Mouse (Mus musculus) liver, adult 10 weeks (tissue): Measurements from ENCODE around the gene Fam173a. TPM values are rescaled to one million over a fixed set of nuclear protein-coding genes. Genes with fewer than 3 reads are reported as not detected.

Experiments
- polyA plus RNA-seq: library from polyadenylated mRNA; stranded (reverse); fragments of 350-450 nt; fragmentation: Illumina TruSeq; extraction: RNeasy Lipid Tissue Mini Kit (QIAGEN cat#74804); gene quantifications from one replicate; pipeline ENCODE4 v1.2.3, GENCODE M21; 2014; ENCODE audit warnings: low read depth, low replicate concordance

Fam173a gene
- 0.32 TPM for polyA plus RNA-seq

GRCm38 (mm10) chr17:25792615-25793014 lies at the start of gene Fam173a:
Fam173a (minus strand) TSS chr17:25792901.

DNA sequence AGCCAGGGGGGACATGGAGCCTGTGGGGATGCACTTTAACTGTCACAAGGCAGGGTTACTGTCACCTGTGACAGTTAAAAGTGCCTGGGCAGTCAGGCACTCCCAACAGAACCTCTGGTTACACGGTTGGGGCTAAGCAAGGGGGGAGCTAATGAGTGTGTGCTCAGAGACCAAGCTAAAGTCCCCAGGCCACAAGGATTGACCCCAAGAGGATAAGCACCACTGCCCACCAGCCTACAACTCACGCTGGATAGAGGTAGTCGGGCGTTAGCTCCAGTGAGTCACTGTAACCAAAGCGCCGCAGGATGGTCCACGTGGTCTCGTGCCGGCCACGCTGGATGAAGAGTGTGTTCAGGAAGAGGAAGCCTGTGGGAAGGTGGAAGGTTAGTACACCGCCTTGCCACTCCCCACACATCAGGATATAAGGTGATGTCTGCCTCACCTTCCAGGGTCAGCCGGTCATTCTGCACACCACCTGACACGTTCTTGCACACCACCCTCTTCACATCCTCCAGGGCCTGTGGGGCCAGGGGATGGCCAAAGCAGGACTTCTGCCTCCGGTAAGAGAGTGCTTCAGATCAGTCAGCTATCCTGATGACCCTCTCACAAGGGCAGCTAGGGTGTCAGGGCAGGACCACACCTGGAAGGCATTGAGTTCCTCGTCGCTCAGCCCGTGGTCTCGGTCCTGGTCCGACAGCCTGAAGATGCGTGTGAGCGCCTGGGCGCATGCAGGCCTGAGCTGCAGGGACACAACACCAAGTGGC lies 48.6 kb upstream of the Fam173a start, which contains the start of gene Gm20683:
Gene Gm20683, minus strand, starts transcription at position 647 of the 764 bp plus-strand sequence.

DNA sequence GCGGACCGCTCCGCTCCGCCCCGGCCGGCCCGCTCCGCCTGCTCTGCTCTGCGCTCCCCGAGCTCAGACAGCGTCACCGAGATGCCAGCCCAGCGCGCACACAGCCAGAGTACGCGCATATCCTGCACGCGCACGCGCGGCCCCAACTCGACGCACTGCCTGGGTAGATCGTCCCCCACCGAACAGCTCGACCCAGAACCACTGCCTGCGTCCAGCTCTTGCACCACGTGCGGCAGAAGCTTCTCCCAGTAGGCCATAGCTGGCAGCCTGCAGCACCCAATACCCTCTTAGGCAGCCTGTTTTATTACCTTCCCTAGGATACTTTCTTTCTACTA lies 44.3 kb upstream of the Fam173a start, which contains the start of gene Rhbdl1:
Gene Rhbdl1, minus strand, starts transcription at position 220 of the 335 bp plus-strand sequence.

DNA sequence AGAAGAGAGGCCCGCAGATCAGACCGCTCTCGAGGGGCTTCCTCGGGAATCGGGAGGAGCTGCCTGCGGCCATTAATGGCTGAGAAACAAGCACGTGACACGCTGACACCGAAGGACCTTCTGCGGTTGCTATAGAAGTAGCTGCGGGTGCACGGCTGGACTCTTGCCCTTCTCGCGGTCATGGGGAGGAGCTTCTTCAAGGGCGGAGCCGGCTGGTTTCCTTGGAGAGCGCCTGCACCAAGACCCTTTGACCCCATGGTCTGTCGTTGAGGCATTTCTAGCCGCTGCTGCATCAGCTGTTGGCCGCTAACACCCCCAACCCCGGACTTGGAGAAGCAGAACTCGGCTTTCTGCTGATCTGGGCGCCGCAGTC lies 40.6 kb upstream of the Fam173a start, which contains the start of gene Stub1:
Gene Stub1, minus strand, starts transcription at position 114 of the 373 bp plus-strand sequence.

DNA sequence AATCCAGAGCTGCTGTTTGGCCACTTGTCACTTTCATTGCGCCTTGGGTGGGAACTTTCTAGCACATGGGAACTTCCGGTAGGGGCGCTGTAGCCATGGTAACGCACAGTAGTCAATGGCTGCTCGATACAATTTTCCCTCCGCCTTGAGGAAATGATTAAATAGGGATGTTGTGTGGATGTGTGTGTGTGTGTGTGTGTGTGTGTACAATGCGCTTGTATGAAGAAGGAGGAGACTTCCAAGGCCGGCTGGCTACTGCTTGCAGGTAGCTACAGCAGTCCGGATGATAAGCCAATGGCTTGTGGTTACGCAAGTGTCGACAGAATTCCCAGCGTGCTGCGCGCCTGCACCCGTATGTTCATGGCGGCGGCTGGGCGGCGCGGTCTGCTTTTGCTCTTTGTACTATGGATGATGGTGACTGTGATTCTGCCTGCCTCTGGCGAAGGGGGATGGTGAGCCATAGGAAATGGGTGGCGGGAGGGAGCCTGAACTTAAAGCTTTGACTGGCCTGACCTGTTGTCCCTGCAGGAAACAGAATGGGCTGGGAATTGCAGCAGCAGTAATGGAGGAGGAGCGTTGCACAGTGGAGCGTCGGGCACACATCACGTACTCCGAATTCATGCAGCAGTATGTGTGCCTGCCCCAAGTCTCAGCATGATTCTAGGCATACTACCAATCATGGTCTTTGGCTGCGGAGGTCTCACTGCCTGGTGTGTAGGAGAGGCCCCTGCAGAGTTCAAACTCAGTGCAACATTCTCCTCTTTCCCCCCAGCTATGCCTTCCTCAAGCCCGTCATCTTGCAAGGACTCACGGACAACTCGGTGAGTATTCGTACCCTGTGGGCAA lies 36.2 kb upstream of the Fam173a start, which contains the start of gene Jmjd8:
Gene Jmjd8, plus strand, starts transcription at position 156 of the 846 bp plus-strand sequence.

DNA sequence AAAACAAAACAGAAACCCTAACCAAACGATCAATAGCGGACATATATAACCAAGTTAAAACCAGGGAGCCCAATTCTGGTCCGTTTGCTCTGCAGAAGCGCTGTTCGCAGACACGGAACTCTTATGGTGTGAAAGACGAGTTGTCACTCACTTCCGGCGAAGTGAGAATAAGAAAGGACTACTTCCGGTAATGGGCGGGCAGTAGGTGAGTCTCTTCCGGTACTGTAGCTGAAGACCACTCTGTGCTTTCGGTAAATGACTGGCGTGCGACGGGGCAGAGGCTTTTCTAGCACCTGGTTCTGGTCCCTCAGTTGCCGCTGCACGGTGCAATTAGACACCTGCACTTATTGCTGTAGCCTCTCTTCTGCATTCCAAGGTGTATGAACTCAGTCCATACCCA lies 30.8 kb upstream of the Fam173a start, which contains the start of gene Wdr24:
Gene Wdr24, plus strand, starts transcription at position 176 of the 400 bp plus-strand sequence.

GRCm38 (mm10) chr17:25808789-25809605 lies 16.3 kb upstream of the Fam173a start, which contains the start of gene Fbxl16:
Fbxl16 (plus strand) TSS chr17:25809085.

DNA sequence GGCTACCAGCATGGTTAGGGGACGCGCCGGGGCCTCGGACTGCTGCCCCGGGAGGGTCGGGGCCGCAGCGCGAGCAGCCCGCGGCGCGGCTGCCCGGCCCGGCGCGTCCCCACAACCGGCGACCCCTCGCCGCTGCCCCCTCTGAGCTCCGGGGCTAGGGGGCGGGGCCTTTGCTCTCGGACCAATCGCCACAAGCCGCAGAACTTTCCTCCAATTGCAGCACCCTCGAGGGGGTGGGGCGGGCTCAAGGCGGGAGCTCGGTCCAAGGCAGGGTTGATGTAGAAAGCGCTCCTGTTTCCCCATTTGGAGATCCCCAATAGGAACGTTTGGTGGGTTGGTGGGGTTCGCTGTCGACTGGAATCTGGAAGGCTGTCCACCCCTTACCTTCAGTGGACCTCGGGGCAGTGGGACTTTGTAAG lies 4.3 kb upstream of the Fam173a start, which contains the start of gene Metrn:
Gene Metrn, minus strand, starts transcription at position 186 of the 419 bp plus-strand sequence.

DNA sequence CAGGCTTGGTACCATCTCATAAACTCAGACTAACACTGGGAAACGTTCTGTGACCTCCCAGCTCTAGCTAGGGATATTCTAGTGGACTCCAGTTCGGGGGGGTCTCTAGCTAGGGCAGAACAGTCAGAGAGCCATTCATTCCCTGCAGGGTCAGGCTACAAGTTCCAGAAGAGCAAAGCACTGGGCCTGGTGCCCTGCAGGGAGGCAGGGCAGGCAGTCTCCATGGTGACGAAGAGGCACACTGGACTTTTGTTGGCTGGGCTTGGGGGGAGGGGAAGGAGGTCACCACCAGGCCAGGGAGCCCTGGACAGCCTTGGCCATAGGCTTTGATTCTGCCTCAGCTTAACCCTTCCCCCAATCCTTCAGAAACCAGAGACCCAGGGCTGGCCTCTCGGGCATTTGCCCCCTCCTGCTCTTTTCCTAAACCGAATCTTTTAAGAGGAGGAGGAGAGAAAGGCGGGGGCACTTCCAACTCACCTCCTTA lies 3.0 kb upstream of the Fam173a start, which contains the start of gene AC134908.4:
Gene AC134908.4, minus strand, starts transcription at position 51 of the 484 bp plus-strand sequence.

DNA sequence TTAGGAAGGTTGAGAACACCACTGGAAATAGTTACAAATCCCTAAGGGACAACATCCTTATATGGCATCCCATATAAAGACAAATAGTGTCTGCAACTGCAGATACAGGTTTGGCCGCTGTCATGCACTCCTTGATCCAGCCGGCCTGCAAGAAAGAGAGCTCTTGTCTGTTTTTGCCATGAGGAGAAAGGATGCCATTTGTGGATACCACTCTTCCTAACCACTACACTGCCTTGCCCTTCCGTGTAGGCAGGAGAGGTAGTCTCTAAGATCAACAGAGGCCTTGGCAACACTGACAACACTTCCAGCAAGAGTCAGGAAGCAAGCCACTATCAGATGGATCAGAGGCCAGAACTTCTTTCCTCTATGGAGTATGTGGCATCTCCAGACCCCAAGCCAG lies 6.4 kb downstream of the Fam173a start, which contains the start of gene Ccdc78:
Gene Ccdc78, plus strand, starts transcription at position 301 of the 400 bp plus-strand sequence.

DNA sequence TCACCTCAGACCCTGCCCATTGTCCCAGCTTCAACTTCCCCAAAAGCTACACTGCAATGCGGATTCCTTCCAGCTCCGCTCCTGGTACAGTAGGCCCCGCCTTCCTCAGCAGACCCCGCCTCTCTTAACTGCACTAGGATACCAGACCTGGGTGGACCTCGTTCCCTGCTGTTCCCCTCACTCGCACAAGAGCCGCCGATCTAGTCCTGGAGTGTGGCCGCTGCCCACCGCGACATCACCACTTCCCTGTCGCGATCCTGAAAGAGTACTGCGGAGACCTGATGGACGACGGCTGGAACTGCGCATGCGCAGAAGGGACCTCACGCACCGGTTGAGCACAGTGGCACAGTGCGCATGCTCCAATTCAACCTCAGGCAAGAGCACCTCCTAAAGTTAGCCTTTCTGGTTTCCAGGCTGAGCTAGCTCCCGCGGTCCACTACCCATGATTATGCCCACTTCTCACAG lies 7.4 kb downstream of the Fam173a start, which contains the start of gene Haghl:
Gene Haghl, minus strand, starts transcription at position 393 of the 465 bp plus-strand sequence.

DNA sequence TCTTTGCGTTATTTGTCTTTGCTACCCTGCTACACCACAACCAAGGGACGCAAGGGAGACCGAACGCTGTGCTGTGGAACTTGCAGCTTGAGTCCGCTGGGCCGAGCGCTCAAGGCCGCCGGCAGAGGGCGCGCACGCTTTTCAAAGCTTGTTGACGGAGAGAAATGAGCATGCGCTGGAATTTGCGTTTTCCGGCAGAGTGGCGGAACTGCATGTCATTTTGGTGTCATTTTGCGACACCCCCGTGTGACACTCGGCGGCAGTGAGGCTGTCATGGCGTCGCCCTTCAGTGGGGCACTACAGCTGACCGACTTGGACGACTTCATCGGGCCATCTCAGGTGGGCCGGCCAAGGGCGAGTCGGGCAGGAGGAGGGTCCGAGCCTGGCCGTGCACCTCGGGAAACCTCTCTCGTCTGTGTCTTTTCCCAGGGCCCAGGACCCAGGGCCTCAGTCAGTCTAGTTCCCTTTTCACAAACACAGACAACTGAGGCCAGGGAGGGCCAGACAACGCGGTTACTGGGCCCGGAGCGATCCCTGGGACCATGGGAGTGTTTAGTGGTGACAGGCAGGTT lies 19.1 kb downstream of the Fam173a start, which contains the start of gene Narfl:
Gene Narfl, plus strand, starts transcription at position 228 of the 572 bp plus-strand sequence.

DNA sequence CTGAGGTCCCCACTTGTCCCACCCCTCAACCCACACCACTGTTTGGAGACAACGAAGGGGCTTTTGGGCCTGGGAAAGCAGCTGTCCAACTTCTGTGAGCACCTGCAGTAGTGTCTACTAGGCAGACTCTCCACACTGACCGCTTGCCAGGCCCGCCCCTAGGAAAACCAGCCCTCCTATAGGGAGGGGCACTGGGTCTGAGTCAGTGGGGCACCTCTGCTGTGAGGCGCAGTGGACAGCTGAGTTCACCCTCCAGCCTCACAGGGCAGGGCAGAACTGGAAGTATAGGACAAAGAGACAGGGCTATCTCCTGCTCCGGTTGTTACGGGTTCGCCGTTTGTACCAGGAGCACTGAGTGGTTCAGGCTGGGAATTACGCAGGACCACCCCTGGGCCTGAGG lies 38.5 kb downstream of the Fam173a start, which contains the start of gene Msln:
Gene Msln, minus strand, starts transcription at position 138 of the 400 bp plus-strand sequence.

Other genes with a start within 250 kb of the Fam173a start
- gene Sox8, start 222.2 kb downstream of the Fam173a start, polyA plus RNA-seq: not detected
- 2.1 TPM for gene Lmf1, start 213.8 kb downstream of the Fam173a start, polyA plus RNA-seq
- gene Gng13, start 75.7 kb downstream of the Fam173a start, polyA plus RNA-seq: not detected
- gene Chtf18, start 65.5 kb downstream of the Fam173a start, polyA plus RNA-seq: not detected
- not detected for gene Rpusd1, start 65.2 kb downstream of the Fam173a start, polyA plus RNA-seq
- not detected for gene Mslnl, start 56.9 kb downstream of the Fam173a start, polyA plus RNA-seq
- 0.53 TPM for gene Msln, start 38.5 kb downstream of the Fam173a start, polyA plus RNA-seq
- gene Narfl, start 19.1 kb downstream of the Fam173a start, polyA plus RNA-seq: 2.1 TPM
- not detected for gene Haghl, start 7.2 kb downstream of the Fam173a start, polyA plus RNA-seq
- gene Ccdc78, start 6.3 kb downstream of the Fam173a start, polyA plus RNA-seq: not detected
- gene AC134908.4, start 2.8 kb upstream of the Fam173a start, polyA plus RNA-seq: 1.6 TPM
- gene Metrn, start 4.2 kb upstream of the Fam173a start, polyA plus RNA-seq: not detected
- gene Fbxl16, start 16.2 kb upstream of the Fam173a start, polyA plus RNA-seq: not detected
- gene Wdr24, start 30.7 kb upstream of the Fam173a start, polyA plus RNA-seq: 0.64 TPM
- 5.3 TPM for gene Jmjd8, start 36.0 kb upstream of the Fam173a start, polyA plus RNA-seq
- 5.4 TPM for gene Stub1, start 40.5 kb upstream of the Fam173a start, polyA plus RNA-seq
- gene Rhbdl1, start 44.4 kb upstream of the Fam173a start, polyA plus RNA-seq: not detected
- not detected for gene Gm20683, start 48.9 kb upstream of the Fam173a start, polyA plus RNA-seq
- 9.5 TPM for gene Rhot2, start 52.0 kb upstream of the Fam173a start, polyA plus RNA-seq
- gene Wdr90, start 68.6 kb upstream of the Fam173a start, polyA plus RNA-seq: 0.45 TPM
- gene Mcrip2, start 75.9 kb upstream of the Fam173a start, polyA plus RNA-seq: 3.8 TPM
- 13.0 TPM for gene Mettl26, start 82.2 kb upstream of the Fam173a start, polyA plus RNA-seq
- not detected for gene Wfikkn1, start 88.0 kb upstream of the Fam173a start, polyA plus RNA-seq
- 0.74 TPM for gene Rab40c, start 126.8 kb upstream of the Fam173a start, polyA plus RNA-seq
- 14.8 TPM for gene Pigq, start 152.0 kb upstream of the Fam173a start, polyA plus RNA-seq
- not detected for gene Nhlrc4, start 152.1 kb upstream of the Fam173a start, polyA plus RNA-seq
- not detected for gene A930017K11Rik, start 159.7 kb upstream of the Fam173a start, polyA plus RNA-seq
- gene Capn15, start 192.9 kb upstream of the Fam173a start, polyA plus RNA-seq: 0.77 TPM